Mouse (Mus musculus) hematopoietic multipotent progenitor cell, adult 10-12 weeks (in vitro differentiated cells): ENCODE measurements around the gene Adam11. TPM values are rescaled to one million over a fixed set of nuclear protein-coding genes. Genes with fewer than 3 reads are reported as not detected.

Experiments used
- polyA plus RNA-seq: library from polyadenylated mRNA; stranded (reverse); fragments of >175 nt; gene quantifications from 2 replicates; pipeline ENCODE4 v1.2.3, GENCODE M21; 2012; ENCODE audit warnings: low replicate concordance

The Adam11 gene
- 4.5 and 14.2 TPM in 2 replicates for polyA plus RNA-seq

GRCm38 (mm10) chr11:102761309-102762210 is at the start of gene Adam11:
Gene Adam11 (plus strand): TSS chr11:102761439.

GRCm38 (mm10) chr11:102819021-102819782 is 58.0 kb downstream of the Adam11 start, which contains the start of gene Gjc1:
Gene Gjc1 (minus strand): TSS chr11:102819700.

Other genes starting within 250 kb of the Adam11 start
- 12.9 and 21.0 TPM in 2 replicates for gene Gpatch8, start 205.0 kb upstream of the Adam11 start, polyA plus RNA-seq
- not detected in 2 replicates for gene Gm11627, start 182.0 kb upstream of the Adam11 start, polyA plus RNA-seq
- 0.11 TPM in 1 of 2 replicates, not detected in the other for gene Fzd2, start 157.0 kb upstream of the Adam11 start, polyA plus RNA-seq
- not detected in 2 replicates for gene Meioc, start 97.7 kb upstream of the Adam11 start, polyA plus RNA-seq
- gene Ccdc43, start 63.7 kb upstream of the Adam11 start, polyA plus RNA-seq: 4.8 and 5.2 TPM in 2 replicates
- not detected in 2 replicates for gene Gjc1, start 58.3 kb downstream of the Adam11 start, polyA plus RNA-seq
- not detected in 2 replicates for gene Higd1b, start 74.4 kb downstream of the Adam11 start, polyA plus RNA-seq
- gene Eftud2, start 119.5 kb downstream of the Adam11 start, polyA plus RNA-seq: 92.1 and 150 TPM in 2 replicates
- not detected in 2 replicates for gene Ccdc103, start 119.8 kb downstream of the Adam11 start, polyA plus RNA-seq
- gene Fam187a, start 123.7 kb downstream of the Adam11 start, polyA plus RNA-seq: not detected in 2 replicates
- 1.1 TPM in 1 of 2 replicates, not detected in the other for gene Gfap, start 139.5 kb downstream of the Adam11 start, polyA plus RNA-seq
- gene Kif18b, start 163.7 kb downstream of the Adam11 start, polyA plus RNA-seq: 3.6 and 12.5 TPM in 2 replicates
- gene C1ql1, start 185.2 kb downstream of the Adam11 start, polyA plus RNA-seq: not detected in 2 replicates